Mouse (Mus musculus) liver, postnatal 0 days (tissue): ENCODE data around the gene Fhl1.

ENCODE experiments used
- CTCF ChIP-seq: sonication (generic); IDR thresholded peaks from 2 replicates; pipeline ENCODE4 v1.5.1; 2016; ENCODE audit warnings: antibody characterized with exemption, low read depth
- EP300 ChIP-seq: IDR thresholded peaks from 2 replicates; pipeline ENCODE4 v1.6.1; 2016; ENCODE audit warnings: antibody characterized with exemption, low read depth, mild to moderate bottlenecking

DNA sequence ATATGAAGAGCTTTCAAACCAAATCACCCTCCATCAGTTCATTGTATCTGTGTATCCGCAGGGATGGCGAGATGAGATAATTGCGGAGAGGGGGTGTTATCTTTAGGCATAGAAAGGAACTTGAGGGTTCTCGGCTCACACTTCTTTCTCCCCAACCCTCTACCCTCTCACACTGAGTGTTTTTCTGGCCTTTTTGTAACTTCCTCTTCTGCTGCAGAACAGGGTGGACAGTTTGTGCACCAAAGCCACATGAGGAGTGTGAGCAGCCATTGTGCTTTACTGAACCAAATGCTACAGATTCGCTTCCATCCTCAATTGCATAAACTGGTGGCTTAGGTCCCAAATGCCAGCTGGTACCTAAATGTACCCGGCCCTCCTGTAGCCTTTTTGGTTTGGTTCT lies 104.3 kb downstream of the Fhl1 start:
- TF ChIP-seq EP300 = no peak
- no peak for TF ChIP-seq CTCF
